Mouse (Mus musculus) liver, postnatal 0 days (tissue): ENCODE data around the gene Slc25a18. TPM values are rescaled to one million over a fixed set of nuclear protein-coding genes. Genes with fewer than 3 reads are reported as not detected.
A peak's percentile ranks its signal among the peaks of the same experiment; 100 is the strongest.

Source experiments
- ATAC-seq: fragments of 200-750 bp; cut with Nextera tagmentation; 2 replicates; pipeline ENCODE4 v1.8.0; 2017; ENCODE audit warnings: mild to moderate bottlenecking, moderate library complexity
- DNase-seq: peaks from one replicate; pipeline ENCODE4 v3.0.0-alpha.2; 2016
- H3K27ac ChIP-seq: fragments of 300-500 bp; sonication (generic); 2 replicates; pipeline ENCODE4 v1.5.1; 2014; ENCODE audit warnings: antibody characterized with exemption, moderate library complexity, mild to moderate bottlenecking, low read depth
- H3K27me3 ChIP-seq: fragments of 300-500 bp; sonication (generic); 2 replicates; pipeline ENCODE4 v1.6.1; 2014; ENCODE audit warnings: low read length, control low read depth, mixed read lengths; ENCODE audit not compliant: insufficient read depth
- H3K36me3 ChIP-seq: fragments of 300-500 bp; sonication (generic); replicated peaks from 2 replicates; pipeline ENCODE4 v1.6.1; 2014; ENCODE audit warnings: mild to moderate bottlenecking, control low read depth, low read length, moderate library complexity, mixed read lengths; ENCODE audit not compliant: insufficient read depth
- H3K4me1 ChIP-seq: fragments of 300-500 bp; sonication (generic); 2 replicates; pipeline ENCODE4 v1.6.1; 2014; ENCODE audit warnings: antibody characterized with exemption, mild to moderate bottlenecking, control low read depth; ENCODE audit not compliant: insufficient read depth
- H3K4me2 ChIP-seq: fragments of 300-500 bp; sonication (generic); 2 replicates; pipeline ENCODE4 v1.6.1; 2014; ENCODE audit warnings: low read depth, mild to moderate bottlenecking, low read length, moderate library complexity, mixed read lengths
- H3K4me3 ChIP-seq: fragments of 300-500 bp; sonication (generic); 2 replicates; pipeline ENCODE4 v1.5.1; 2014; ENCODE audit warnings: low read depth, low read length
- H3K9ac ChIP-seq: fragments of 300-500 bp; sonication (generic); replicated peaks from 2 replicates; pipeline ENCODE4 v1.6.1; 2014; ENCODE audit warnings: mild to moderate bottlenecking, moderate library complexity
- H3K9me3 ChIP-seq: fragments of 300-500 bp; sonication (generic); 2 replicates; pipeline ENCODE4 v1.6.1; 2016; ENCODE audit warnings: mild to moderate bottlenecking, control low read depth, low read length, mixed read lengths
- CTCF ChIP-seq: sonication (generic); IDR thresholded peaks from 2 replicates; pipeline ENCODE4 v1.5.1; 2016; ENCODE audit warnings: antibody characterized with exemption, low read depth
- EP300 ChIP-seq: IDR thresholded peaks from 2 replicates; pipeline ENCODE4 v1.6.1; 2016; ENCODE audit warnings: antibody characterized with exemption, low read depth, mild to moderate bottlenecking
- WGBS: fragments of 180-500 bp; shearing (Covaris S2); extraction: QIAGEN DNeasy Blood & Tissue Kit; methylation state at CpG from one replicate; pipeline ENCODE4 v1.1.7; 2014; ENCODE audit not compliant: insufficient replicate concordance; 5-methylcytosine and 5-hydroxymethylcytosine counted together
- polyA plus RNA-seq: library from polyadenylated mRNA; unstranded; fragments of >200 nt; fragmentation: Nextera tagmentation; extraction: Ambion mirVana; gene quantifications from 2 replicates; pipeline ENCODE4 v1.2.1, GENCODE M21; 2015

Gene Slc25a18
- polyA plus RNA-seq, 1 experiment from 2014 or later = not detected

- DNase-seq (no peak), ATAC-seq (no peak)
- Histone ChIP-seq H3K9ac (no peak overlapping the region), H3K9me3 (no peaks in the 10 kb centered on the region), H3K27me3 (no peaks in the 10 kb centered on the region), H3K4me1 (peaks cover 49% of the 10 kb centered on the region), H3K36me3 (no peaks in the 10 kb centered on the region), H3K27ac (peak overlapping the region; percentile 96), H3K4me3 (no peak overlapping the region), H3K4me2 (peak overlapping the region; percentile 50)
- WGBS = 58% methylated on average over 4 of the region's 4 CpGs
- peak; percentile 83 for TF ChIP-seq EP300
- TF ChIP-seq CTCF = peak; percentile 34; the same call in 1 of the 2 replicates
These were observed 58.7 kb downstream of the Slc25a18 start for GRCm38 (mm10) chr6:120832097-120832496.

GRCm38 (mm10) chr6:120834766-120835321 lies 61.5 kb downstream of the Slc25a18 start:
- DNase-seq (no peak), ATAC-seq (no peak)
- H3K9me3 ChIP-seq = no peaks in the 10 kb centered on the region
- 52% methylated on average over 4 of the region's 4 CpGs for WGBS
- peaks cover 49% of the 10 kb centered on the region for H3K4me1 ChIP-seq
- peaks cover 4% of the 10 kb centered on the region; the same call in 1 of the 2 replicates for H3K36me3 ChIP-seq
- no peak overlapping the region for H3K9ac ChIP-seq
- peak overlapping the region; percentile 82; the same call in 1 of the 2 replicates for H3K4me2 ChIP-seq
- H3K27ac ChIP-seq = peak overlapping the region; percentile 99
- no peaks in the 10 kb centered on the region for H3K27me3 ChIP-seq
- H3K4me3 ChIP-seq = no peak overlapping the region
- TF ChIP-seq EP300 (peak; percentile 92), CTCF (no peak)

- H3K27ac ChIP-seq = peak within 1 kb of the TSS; percentile 99
- peak within 1 kb of the TSS; percentile 100 for H3K9ac ChIP-seq
- no peaks in the 10 kb centered on the region for H3K27me3 ChIP-seq
- ATAC-seq (peak; percentile 87), DNase-seq (peak; percentile 98)
- H3K4me2 ChIP-seq = peak within 1 kb of the TSS; percentile 82
- TF ChIP-seq CTCF = peak; percentile 78
- TF ChIP-seq EP300 = no peak; the same call in 1 of the 2 replicates
- H3K4me3 ChIP-seq = peak within 1 kb of the TSS; percentile 99
- 1% methylated on average over 40 of the region's 40 CpGs for WGBS
- peaks cover 49% of the 10 kb centered on the region for H3K4me1 ChIP-seq
- H3K36me3 ChIP-seq = peaks cover 6% of the 10 kb centered on the region; the same call in 1 of the 2 replicates
- H3K9me3 ChIP-seq = no peaks in the 10 kb centered on the region
These were observed 62.3 kb downstream of the Slc25a18 start, which contains the start of gene Bcl2l13 for GRCm38 (mm10) chr6:120835474-120836374. Gene Bcl2l13, plus strand, starts transcription at chr6:120836212.

GRCm38 (mm10) chr6:120836389-120837151 lies 63.2 kb downstream of the Slc25a18 start:
- Histone ChIP-seq H3K4me1 (peaks cover 41% of the 10 kb centered on the region), H3K36me3 (peaks cover 8% of the 10 kb centered on the region; the same call in 1 of the 2 replicates), H3K27me3 (no peaks in the 10 kb centered on the region), H3K4me2 (peak overlapping the region; percentile 82), H3K27ac (peak overlapping the region; percentile 99), H3K4me3 (peak overlapping the region; percentile 99), H3K9ac (peak overlapping the region; percentile 100), H3K9me3 (no peaks in the 10 kb centered on the region)
- ATAC-seq (peak; percentile 51), DNase-seq (no peak)
- TF ChIP-seq EP300 = no peak
- TF ChIP-seq CTCF = no peak
- WGBS = 1% methylated on average over 37 of the region's 37 CpGs

- Histone ChIP-seq H3K9me3 (no peaks in the 10 kb centered on the region), H3K4me2 (peak overlapping the region; percentile 82), H3K4me1 (peaks cover 37% of the 10 kb centered on the region), H3K36me3 (peaks cover 8% of the 10 kb centered on the region; the same call in 1 of the 2 replicates), H3K27ac (peak overlapping the region; percentile 99), H3K27me3 (no peaks in the 10 kb centered on the region), H3K4me3 (peak overlapping the region; percentile 99), H3K9ac (peak overlapping the region; percentile 100)
- no peak for TF ChIP-seq EP300
- TF ChIP-seq CTCF = no peak
- 64% methylated on average over 1 of the region's 1 CpGs for WGBS
- DNase-seq (no peak), ATAC-seq (no peak)
These were observed 63.8 kb downstream of the Slc25a18 start for GRCm38 (mm10) chr6:120837152-120837530.

GRCm38 (mm10) chr6:120840258-120840657 lies 66.9 kb downstream of the Slc25a18 start:
- no peak for TF ChIP-seq CTCF
- no peak for TF ChIP-seq EP300
- Histone ChIP-seq H3K27me3 (no peaks in the 10 kb centered on the region), H3K27ac (no peak overlapping the region), H3K4me1 (peaks cover 16% of the 10 kb centered on the region), H3K9me3 (no peaks in the 10 kb centered on the region), H3K4me2 (no peak overlapping the region), H3K9ac (no peak overlapping the region), H3K36me3 (peaks cover 10% of the 10 kb centered on the region; the same call in 1 of the 2 replicates), H3K4me3 (no peak overlapping the region)
- ATAC-seq = no peak
- WGBS = 90% methylated on average over 7 of the region's 7 CpGs
- no peak for DNase-seq
